Mouse (Mus musculus) kidney, postnatal 25 days (tissue): ENCODE measurements around the gene Col9a3.

ENCODE experiments used
- DNase-seq, 2 experiments: peaks; one replicate each; pipeline ENCODE4 v3.0.0; 2021; ENCODE audit warnings: mixed read lengths in 2 of 2

The Col9a3 gene

GRCm38 (mm10) chr2:180597490-180597889 lies at the start of gene Col9a3:
Gene Col9a3 (plus strand): TSS chr2:180597790.
- peak in 1 of 2 experiments; percentile 3 for DNase-seq

DNA sequence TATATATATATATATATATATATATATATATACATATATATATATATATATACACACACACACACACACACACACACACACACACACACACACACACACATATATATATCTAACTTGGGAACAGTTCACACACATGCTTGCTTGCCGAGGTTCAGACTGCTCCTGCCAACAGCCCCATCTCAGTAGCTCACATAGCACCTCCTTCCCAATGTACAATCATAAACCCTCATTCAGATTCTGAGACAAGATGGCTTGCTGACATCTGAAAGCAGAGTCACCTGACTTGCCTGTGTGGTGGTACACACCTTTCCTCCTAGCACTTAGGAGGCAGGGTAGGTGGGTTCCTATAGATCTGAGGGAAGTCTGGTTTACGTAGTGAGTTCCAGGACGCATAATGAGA lies 45.2 kb upstream of the Col9a3 start:
- DNase-seq: no peak

DNA sequence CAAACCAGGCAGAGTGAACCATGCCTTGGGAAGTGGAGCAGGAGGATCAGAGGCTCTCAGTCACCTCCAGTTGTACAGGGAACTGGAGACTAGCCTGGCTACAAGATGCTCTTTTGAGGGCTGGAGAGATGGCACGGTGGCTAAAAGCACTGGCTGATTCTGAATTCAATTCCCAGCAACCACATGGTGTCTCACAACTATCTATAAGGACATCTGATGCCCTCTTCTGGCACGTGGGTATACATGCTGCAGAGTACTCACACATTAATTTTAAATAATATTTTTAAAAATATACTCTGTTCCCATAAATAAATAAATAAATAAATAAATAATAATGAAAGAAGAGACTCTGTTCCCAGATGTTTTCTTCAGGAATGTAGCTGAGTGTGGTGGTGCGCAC lies 42.4 kb upstream of the Col9a3 start:
- no peak for DNase-seq

DNA sequence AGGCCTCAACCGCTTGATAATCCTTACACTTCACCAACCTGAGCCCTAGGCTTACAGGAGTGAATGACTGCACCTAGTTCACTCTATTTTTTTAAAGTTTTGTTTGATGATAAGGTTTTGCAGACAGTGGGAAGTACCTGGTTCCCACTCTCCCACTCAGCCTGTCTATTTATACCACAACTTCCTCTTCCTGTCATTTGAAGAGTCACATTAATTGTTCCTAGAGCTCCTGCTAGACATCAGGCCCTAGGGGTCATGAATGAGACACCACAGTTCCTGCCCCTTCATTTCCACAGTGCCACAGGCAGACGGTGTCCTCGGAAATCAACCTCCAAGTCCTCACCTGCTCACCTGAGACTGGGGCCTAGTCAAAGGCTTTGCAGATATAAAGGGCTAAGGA lies 41.1 kb upstream of the Col9a3 start:
- no peak for DNase-seq

- DNase-seq: peak in 1 of 2 experiments; percentile 6
Observed at GRCm38 (mm10) chr2:180560245-180560644, 37.3 kb upstream of the Col9a3 start.

DNA sequence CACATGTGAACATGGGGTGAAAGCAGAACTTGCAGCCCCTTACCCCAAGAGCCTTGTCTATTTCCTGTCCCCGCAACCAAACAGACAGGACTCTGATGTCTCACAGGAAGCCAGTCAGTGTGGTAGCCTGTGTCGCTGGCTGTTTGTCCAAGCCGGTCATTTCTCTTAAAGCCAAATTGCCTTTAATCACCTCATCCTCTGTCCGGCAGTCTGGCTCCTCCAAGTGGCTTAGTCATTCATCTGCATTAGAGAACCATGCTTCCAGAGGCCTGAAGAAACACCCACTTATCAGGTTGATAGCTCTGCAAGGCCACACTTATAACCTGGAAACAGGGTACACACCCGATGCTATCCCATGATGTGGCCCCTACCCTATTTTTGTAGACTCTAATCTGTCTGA lies 35.4 kb upstream of the Col9a3 start:
- DNase-seq: no peak

DNA sequence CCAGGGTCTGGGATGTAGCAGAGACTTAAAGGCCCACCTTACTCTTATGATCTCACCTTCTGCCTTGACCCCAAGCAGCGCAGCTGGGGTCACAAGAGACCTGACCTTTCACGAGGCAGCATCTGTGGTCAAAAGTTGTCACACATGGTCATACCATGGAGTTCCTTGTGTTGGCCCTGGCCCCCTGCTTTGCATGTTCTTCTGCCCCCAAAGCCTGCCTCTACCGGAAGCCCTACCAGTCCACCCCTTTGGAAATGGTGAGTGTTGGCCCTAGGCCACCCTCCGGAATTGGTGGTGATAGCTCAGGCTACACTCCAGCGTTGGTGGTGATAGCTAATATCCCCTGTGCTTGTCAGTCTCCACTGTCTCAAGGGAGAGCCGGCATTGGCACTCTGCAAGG lies 34.3 kb upstream of the Col9a3 start:
- DNase-seq: no peak

DNA sequence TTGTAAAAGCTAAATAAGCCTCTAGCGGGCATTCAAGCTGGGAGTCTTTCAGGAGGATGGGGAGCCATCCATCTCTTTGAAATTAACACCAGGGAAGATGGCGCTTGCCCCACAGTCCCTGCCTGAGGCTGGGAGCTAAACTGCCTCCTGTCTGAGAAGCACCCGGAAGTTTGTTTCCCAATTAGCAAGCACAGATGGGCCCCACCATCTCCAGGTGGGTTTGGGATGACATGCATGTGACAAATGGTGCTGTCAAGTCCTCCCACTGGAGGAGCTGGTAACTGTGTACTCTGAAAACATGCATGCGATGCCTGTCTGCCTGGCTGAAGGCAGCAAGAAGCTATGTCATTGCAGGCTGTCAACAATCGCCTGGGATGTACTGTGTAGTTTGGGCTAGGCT lies 33.7 kb upstream of the Col9a3 start:
- no peak for DNase-seq

DNA sequence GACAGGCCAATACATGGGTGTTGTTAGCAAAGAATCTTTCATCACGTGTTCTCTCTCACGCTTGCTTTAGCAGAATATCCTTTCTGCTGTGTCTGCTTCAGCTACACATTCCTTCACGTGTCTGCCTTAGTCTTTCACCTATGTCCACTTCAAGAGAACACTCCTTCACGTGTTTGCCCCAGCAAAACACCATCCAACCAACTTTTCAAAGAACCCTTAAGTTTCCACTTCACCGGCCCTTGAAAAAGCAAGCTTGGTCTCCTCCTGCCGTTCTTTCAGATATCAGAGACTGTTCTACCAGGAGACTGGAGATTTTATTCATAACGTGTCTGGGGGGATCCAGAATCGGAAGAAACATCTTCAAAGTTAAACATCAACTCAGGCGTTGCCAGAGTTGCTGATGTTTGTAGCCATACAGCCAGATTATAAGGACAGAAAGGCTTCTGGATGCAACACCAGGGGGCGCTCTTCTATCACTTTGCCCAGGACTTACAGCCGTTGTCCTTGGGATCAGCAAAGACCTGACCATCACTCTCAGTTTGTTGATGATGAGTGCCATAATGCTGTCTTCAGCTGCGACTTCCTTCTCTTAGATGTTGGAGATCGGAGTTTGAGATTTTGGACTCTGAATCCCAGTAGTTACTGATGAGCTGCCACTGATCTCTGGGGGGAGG lies 31.2 kb upstream of the Col9a3 start:
- peak; percentile 63 to 73 for DNase-seq

- peak; percentile 80 to 86 for DNase-seq
Observed at GRCm38 (mm10) chr2:180569028-180569643, 28.5 kb upstream of the Col9a3 start.

DNA sequence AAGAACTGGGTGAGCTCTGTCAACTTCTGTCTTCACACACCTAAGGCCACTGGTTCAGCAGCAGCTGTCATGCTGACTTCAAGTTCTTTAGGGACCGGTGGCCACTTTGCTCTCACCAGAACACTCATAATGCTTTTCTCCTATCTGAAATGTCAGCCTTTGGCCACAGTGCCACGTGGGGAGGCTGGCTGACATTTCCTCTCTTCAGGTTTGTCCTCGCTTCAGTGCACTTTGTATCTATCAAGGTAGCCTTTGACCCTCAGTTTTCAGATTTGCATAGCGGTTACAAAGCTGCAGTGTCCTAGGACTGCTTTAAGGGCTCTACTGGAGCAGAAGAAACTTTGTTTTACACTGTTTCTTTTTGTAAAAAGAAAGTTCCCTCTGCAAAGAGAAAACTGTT lies 21.1 kb upstream of the Col9a3 start:
- no peak for DNase-seq

DNA sequence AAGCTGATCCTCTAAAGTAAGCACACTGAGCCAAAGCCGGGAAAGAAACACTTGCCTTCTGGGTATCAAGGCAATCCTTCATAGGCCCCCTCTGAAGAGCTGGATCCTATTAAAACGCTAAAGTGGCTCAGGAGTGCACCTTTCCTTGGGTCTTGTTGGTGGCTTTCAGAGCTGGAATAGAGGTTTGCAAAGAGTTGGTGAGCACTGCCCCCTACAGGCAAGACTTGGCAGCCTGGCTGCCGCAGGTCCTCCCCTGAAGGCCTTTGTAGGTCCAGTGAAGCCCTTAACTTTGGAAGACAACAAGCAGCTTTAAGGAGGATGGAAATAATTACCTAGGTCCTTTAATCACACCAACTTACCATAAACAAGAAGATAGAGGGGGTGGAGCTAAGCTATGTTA lies 18.9 kb upstream of the Col9a3 start:
- peak; percentile 62 to 82 for DNase-seq

- DNase-seq: peak in 1 of 2 experiments; percentile 30
Observed at GRCm38 (mm10) chr2:180581002-180581401, 16.6 kb upstream of the Col9a3 start, which contains the start of gene Mrgbp. Gene Mrgbp (plus strand): TSS chr2:180581304.

DNA sequence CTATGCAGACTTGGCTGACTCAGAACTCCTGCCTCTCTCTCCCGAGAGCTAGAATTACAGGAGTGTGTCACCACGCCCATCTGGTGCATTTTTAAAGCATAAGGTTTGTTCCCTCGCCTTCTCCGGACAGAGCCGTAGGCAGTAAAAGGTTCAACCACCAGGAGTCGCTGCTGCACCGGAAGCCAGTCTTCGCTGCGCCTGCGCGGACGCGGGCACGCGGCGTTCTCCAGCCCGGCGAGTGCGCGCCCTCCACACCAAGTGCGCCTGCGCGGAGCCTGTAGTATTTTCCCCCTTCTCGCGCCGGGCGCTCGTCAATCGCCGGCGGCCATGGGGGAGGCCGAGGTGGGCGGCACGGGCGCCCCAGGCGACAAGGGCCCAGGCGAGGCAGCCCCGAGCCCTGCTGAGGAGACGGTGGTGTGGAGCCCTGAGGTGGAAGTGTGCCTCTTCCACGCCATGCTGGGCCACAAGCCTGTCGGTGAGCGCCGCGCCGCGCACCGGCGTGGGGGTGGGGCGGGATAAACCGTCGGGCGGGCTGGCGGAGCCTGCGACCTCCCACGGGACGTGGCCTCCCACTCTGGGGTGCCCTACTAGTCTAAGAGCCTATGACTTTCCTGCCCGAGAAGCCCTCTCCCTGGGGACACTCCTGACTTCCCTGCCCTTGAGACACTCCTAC lies 15.0 kb upstream of the Col9a3 start:
- peak; percentile 97 to 98 for DNase-seq

GRCm38 (mm10) chr2:180583154-180583507 lies 14.5 kb upstream of the Col9a3 start:
- DNase-seq: no peak

- no peak for DNase-seq
Observed at GRCm38 (mm10) chr2:180588736-180589122, 8.9 kb upstream of the Col9a3 start.

DNA sequence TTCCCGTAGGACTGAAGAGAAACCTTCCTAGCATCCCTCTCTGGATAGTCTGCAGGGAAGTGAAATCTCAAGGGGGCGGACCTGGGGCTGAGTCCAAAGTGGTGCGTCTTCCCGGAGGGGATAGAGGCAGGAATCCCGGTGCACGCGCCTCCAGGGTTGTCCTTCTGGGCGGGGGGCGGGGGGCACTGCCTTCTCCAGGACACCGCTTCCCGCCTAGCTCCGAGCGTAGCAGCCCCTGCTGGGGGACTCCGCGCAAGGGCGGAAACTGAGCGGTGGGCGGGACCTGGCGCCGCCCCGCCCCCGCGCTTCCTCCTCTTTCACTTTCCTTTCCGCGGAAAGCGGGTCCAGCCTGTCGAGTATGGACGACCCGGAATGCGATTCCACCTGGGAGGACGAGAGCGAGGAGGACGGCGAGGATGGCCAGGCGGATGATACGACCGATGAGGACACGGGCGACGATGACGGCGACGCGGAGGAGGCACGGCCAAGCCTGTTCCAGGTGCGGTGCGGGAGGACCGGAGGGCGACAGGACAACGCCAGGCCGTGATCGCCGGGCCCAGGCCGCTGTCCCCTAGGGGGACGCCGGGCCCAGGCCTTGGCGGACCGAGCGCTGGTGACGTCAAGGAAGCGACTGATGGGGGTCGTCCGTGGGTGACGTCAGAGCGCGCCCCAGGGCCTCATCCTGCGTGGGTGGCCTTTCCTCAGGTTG lies 8.3 kb upstream of the Col9a3 start, which contains the start of gene Ogfr:
Gene Ogfr, plus strand, starts transcription at position 123 of the 709 bp plus-strand sequence.
- DNase-seq: peak; percentile 81 to 87

- peak in 1 of 2 experiments; percentile 29 for DNase-seq
Observed at GRCm38 (mm10) chr2:180598157-180598705, 641 bp downstream of the Col9a3 start.

DNA sequence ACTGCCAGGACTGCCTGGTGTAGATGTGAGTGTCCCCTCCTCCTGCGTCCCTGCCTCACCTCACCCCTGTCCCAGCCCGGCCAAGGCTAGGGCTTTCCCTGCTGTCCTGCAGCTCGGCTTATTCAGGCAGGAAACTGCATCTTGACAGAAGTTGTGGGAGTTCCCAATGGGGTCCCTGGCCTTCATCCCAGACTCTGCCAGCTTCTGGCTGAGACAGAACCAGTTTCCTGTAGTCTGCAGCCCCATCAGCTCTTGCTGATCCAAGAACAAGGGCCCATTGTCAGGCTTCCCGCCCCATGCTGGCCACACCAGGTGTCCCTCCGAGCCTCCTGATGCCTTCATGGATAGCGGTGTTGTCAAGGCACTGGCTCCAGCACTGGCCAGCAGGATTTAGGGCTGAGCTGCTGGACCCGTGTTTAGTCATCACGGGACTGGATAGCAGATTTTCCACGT lies 3.0 kb downstream of the Col9a3 start:
- DNase-seq: no peak

GRCm38 (mm10) chr2:180604781-180605180 lies 7.2 kb downstream of the Col9a3 start:
- no peak for DNase-seq

GRCm38 (mm10) chr2:180610283-180610682 lies 12.7 kb downstream of the Col9a3 start:
- no peak for DNase-seq

GRCm38 (mm10) chr2:180611882-180612281 lies 14.3 kb downstream of the Col9a3 start:
- no peak for DNase-seq
